Mouse (Mus musculus) adrenal gland, postnatal 25 days (tissue): ENCODE measurements around the gene Sh3pxd2a. TPM values are rescaled to one million over a fixed set of nuclear protein-coding genes. Genes with fewer than 3 reads are reported as not detected.

Source experiments
- DNase-seq: peaks from one replicate; pipeline ENCODE4 v3.0.0; 2021; ENCODE audit warnings: mixed read lengths
- total RNA-seq: library from RNA; stranded (reverse); gene quantifications from 2 replicates; pipeline ENCODE4 v1.2.3, GENCODE M21; 2021

Sh3pxd2a gene
- total RNA-seq, 1 experiment from 2014 or later: 36.2 TPM

GRCm38 (mm10) chr19:47279372-47279771, 184.8 kb downstream of the Sh3pxd2a start:
- DNase-seq: no peak

- DNase-seq: no peak
Measured at GRCm38 (mm10) chr19:47276730-47277129, 187.5 kb downstream of the Sh3pxd2a start.

DNA sequence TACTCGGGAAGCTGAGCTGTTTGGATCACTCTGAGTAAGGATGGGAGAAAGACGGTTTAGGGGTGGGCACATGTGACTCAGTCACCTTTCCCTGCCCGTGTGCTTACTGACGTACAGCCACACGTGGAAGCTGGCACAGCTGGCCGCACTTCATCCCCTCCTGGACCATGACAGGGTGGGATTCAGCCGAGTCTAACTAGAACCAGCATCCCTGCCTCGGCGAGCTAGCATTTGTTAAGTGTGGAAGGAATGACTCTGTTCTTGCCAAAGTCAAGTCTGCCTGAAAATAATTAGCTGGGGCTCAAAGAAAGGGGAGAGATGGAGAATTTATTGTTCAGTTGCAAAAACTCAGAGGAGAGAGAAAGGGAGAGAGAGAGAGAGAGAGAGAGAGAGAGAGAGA, 193.7 kb downstream of the Sh3pxd2a start:
- DNase-seq: no peak

- DNase-seq: no peak
Measured at GRCm38 (mm10) chr19:47269729-47270128, 194.5 kb downstream of the Sh3pxd2a start.

DNA sequence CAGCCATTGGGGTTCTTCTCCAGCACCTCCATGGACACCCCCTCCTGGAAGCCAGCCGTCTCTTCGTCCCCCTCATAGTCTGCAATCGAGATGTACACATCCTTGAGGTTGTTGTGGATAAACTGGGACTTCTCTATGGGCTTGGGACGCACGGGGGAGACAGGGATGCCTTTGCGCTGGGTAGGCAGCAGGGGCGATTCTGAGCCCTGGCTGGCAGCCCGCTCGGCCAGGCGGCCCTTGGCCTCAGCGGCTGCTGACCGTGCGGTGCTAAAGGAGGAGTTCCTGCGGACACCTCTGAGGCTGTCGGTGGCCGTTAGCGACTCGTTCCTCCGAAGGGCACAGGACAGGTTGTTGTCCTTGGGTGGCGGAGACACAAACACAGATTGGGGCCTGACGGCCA, 197.1 kb downstream of the Sh3pxd2a start:
- DNase-seq: no peak

DNA sequence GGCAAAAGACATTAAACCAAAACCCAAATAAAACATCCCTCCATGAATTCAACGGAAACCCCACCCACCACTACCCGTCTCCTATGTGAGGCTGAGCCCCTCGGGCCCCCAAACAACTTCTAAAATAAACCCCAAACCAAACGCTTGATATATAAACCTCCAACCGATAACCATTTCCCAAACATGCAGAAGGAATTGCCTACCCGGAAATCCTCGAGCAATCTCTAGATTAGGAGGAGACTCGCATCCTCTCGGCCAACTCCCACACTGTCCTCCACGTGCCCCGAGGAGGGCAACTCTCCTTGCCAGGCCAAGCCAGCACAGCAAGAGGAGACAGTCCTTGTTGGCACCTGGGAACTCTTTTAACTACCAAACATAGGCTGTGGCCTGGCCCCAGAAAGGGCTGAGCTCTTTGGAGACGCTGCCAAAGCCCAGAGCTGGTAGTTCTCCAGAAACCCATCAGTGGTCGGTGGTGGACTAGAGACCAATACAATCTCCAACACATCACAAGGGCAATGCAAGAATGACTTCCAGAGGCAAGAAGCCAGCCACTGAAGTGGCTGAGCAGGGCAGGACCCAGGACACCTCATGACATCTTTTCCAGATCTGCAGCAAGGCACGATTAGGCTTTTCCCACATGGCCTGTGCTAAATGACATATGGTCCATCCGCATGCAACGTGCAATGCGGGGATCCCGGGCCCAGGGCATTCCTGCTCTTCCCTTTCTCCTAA, 198.0 kb downstream of the Sh3pxd2a start:
- DNase-seq: no peak

DNA sequence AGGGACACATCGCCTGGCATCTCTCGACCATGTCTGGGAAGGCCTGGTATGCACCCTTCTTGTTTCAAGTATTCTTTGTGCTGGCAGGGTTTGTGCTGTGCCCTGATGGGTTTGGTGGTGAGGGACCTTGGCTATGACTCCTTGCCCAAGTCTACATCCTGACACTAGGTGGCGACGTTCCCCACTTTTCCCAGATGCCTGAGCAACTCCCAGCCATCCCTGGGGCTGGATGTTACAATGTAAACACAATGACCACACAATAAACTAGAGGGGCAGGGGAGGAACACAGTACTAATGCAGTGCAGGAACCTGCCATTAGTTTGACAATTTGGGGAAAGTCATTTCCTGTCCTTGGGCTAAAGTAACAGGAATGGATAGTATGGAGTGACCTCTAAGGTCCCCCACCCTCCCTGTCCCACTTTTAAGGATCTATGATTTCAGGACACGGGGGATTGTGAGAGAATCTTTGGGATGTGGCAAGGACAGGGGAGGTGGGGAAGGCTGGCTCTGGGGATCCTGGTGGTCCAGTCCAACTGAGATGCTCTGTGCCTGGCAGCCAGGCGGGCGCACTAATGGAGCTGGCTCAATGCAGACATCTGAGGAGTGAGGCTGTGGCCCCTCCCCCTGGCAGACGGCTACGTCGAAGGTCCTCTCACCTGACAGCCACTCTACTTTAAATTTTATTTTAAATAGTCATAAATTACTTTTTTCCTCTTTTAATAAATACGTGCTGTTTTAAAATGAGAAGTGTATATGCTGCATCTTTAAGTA, 199.7 kb downstream of the Sh3pxd2a start:
- DNase-seq: peak; percentile 76

DNA sequence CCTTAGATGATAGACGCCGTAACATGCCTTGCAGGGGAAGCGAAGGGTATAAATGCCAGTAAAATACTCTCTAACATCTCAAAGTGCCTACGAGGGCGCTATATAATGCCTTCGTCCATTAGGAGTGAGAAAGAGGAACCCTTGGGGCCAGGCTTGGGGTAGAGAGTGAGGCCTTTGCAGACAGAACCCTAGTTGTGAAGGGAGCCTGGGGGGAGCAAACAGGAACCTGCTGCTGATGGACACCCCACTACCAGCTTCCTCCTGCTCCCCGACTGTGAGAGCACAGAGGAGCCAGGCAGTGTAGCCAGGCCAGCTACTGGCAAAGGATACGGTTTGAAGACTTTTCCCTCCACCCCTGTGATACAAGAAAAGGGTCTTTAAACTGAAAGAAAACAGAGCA, 200.6 kb downstream of the Sh3pxd2a start:
- DNase-seq: no peak

- no peak for DNase-seq
Measured at GRCm38 (mm10) chr19:47261196-47261595, 203.0 kb downstream of the Sh3pxd2a start.

GRCm38 (mm10) chr19:47259581-47259980, 204.6 kb downstream of the Sh3pxd2a start:
- no peak for DNase-seq

GRCm38 (mm10) chr19:47255919-47256318, 208.3 kb downstream of the Sh3pxd2a start:
- no peak for DNase-seq

GRCm38 (mm10) chr19:47255036-47255435, 209.2 kb downstream of the Sh3pxd2a start:
- DNase-seq: no peak

- DNase-seq: no peak
Measured at GRCm38 (mm10) chr19:47253053-47253628, 211.1 kb downstream of the Sh3pxd2a start.

DNA sequence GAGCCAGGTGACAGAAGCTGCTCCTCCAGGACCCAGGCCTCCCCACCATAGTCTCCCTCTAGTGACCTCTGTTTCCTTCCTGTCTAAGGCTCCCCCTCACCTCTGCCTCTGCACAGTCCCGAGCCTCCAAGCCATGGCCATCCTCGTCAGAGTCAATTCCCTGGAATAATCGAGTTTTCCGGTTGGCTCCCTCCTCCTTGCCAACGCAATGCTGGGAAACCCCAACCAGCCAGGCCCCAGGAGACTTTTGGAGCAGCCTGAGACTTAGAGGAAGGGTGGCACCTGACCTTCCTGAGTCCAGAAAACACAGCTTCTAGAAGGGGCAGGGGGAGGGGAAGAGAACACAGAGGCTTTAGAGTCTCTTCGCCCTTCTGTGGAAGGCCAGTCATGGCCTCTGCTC, 213.3 kb downstream of the Sh3pxd2a start:
- DNase-seq: no peak

DNA sequence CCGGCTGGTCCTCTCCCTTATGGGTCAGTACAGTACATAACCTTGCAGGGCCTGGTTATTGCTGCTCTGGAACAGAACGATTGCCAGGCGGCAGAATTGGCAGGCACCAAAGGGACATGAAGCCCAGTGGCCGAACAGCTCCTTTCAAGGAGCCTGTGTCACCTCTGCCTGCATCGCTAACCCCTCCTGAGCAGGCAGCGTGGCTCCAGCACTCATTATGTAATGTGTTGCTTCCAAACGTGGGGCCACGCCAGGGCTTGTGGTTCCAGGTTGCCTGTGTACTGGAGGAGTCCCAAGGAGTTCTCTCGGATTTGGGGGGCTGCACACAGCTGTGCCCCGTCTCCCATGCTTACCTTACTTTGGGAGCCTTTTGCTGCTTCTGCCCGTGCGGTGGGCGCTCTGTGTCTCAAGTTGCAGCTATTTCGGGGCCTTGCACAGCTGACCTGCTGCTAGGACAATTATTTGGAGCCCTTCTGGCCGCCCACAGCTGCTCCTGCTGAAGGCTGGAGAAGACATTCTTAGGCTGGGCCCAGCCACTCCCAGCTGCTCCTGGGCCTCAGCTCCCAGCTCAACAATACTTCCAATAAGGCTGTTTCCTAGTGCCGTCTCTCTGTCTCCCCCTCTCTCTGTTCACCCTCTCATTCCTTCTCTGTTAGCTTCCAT, 215.2 kb downstream of the Sh3pxd2a start:
- no peak for DNase-seq

GRCm38 (mm10) chr19:47248296-47248695, 215.9 kb downstream of the Sh3pxd2a start:
- DNase-seq: no peak

DNA sequence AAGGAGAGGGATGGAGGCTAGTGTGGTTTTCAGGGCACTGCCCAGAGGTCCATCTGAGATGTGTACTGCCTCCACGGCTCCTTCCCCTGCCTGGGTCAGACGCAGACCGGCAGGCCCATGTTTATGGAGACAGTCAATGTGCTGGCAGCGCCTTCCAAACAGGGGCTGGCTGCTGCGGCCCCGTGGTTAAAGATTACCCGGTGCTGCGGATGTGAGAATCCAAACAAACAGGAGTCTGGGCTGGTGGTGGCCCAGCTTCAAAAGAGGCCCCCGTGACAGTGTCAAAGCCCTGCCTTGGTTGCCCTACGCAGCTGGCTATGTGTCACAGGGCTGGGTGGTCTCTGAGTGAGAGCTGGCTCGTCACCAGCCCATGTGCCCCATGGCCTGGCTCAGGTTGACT, 216.4 kb downstream of the Sh3pxd2a start:
- DNase-seq: no peak

GRCm38 (mm10) chr19:47245512-47245911, 218.7 kb downstream of the Sh3pxd2a start:
- DNase-seq: no peak

- DNase-seq: no peak
Measured at GRCm38 (mm10) chr19:47242227-47242626, 222.0 kb downstream of the Sh3pxd2a start.

- DNase-seq: no peak
Measured at GRCm38 (mm10) chr19:47240957-47241356, 223.2 kb downstream of the Sh3pxd2a start.

- no peak for DNase-seq
Measured at GRCm38 (mm10) chr19:47240076-47240475, 224.1 kb downstream of the Sh3pxd2a start.

GRCm38 (mm10) chr19:47233087-47233486, 231.1 kb downstream of the Sh3pxd2a start:
- no peak for DNase-seq
